Mouse (Mus musculus) common myeloid progenitor, adult 5-6 weeks (primary cell): ENCODE results near the gene Padi4. TPM values are rescaled to one million over a fixed set of nuclear protein-coding genes. Genes with fewer than 3 reads are reported as not detected.

Experiments
- ATAC-seq: replicated peaks from 2 replicates; pipeline ENCODE4 v1.8.0; 2016; ENCODE audit warnings: low read depth, mild to moderate bottlenecking, moderate TSS enrichment, inconsistent platforms; ENCODE audit not compliant: poor library complexity, severe bottlenecking
- total RNA-seq: library from RNA; stranded (forward); fragments of 200-1000, 187-1606 nt; gene quantifications from 2 replicates; pipeline ENCODE4 v1.2.3, GENCODE M21; 2017

Padi4 gene
- total RNA-seq, 1 experiment from 2014 or later: 7.3 TPM

DNA sequence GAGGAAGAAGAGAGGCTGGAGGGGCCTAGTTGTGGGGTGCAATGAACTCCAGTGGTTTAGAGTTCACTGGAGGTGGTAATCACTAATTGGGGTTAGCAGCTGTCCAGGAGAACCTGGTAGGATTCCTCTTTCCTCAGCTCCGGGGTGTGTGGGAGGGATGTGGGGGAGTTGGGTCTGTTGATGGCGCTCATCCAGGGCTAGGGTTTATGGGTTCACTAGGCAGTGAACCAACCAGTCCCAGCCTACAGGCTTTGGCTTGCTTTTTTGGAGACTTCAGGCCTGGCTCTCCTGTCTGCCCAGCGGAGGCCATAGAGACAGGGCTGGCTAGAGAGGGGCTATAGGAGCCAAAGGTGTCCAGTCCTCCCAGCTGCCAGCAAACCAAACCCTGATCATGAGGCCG lies 15.9 kb upstream of the Padi4 start:
- ATAC-seq: no peak

DNA sequence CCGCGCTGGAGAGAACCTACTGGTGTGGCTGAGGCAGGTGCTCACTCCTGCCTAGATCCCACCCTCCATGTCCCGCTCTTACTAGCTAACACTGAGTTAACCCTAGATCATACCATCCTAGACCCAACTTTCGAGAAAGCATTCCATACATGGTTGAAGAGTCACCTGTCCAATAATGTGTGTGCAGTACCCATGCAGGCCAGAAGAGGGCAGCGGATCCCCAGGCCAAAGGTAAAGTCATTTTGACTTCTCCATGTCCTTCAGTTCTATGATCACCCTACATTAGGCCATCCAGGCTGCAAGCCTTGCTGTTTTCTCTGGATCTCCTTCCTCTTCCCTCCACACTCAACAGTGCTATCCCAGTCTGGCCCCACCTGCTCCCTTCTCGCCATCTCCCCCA lies 14.9 kb upstream of the Padi4 start:
- peak; percentile 57 for ATAC-seq

DNA sequence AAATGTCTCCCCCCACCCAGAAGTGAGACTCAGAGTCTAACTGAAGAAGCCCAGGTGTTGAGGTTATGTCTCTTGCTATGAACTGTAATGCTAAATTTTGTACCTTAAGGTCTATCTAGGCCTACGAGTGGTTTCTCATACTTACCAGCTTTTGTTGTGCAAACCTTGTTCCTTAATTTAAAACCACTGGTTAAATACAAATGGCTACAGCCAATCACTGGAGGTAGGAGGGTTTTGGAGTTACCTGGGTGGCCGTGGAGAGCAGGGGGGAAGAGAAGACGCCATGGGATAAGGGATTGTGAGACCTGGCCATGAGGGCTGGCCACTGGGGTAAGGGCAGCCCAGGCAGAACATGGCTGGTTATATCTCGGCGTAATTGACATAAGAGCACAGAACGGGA lies 14.2 kb upstream of the Padi4 start:
- no peak for ATAC-seq

DNA sequence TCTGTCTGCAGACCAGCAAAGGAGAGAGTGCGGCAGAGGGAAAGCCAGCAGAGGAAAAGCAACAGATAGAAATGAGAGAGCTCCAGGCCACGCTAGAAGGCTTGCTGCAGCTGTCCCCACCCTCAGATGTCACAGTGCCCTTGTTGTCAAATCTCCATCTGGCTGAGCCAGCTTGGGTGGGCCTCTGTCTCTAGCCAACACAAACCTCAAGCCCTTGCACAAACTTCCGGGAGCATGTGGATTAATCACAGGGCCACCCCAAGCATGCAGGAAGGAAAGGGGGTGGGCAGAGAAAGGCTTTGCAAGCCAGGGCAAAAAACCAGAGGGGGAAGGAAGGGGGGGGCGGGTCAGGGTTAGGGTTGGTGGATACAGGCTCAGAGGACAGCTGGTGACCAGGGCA lies 13.4 kb upstream of the Padi4 start:
- ATAC-seq: peak; percentile 82

- ATAC-seq: no peak
Measured at GRCm38 (mm10) chr4:140785217-140785616, 11.2 kb upstream of the Padi4 start.

DNA sequence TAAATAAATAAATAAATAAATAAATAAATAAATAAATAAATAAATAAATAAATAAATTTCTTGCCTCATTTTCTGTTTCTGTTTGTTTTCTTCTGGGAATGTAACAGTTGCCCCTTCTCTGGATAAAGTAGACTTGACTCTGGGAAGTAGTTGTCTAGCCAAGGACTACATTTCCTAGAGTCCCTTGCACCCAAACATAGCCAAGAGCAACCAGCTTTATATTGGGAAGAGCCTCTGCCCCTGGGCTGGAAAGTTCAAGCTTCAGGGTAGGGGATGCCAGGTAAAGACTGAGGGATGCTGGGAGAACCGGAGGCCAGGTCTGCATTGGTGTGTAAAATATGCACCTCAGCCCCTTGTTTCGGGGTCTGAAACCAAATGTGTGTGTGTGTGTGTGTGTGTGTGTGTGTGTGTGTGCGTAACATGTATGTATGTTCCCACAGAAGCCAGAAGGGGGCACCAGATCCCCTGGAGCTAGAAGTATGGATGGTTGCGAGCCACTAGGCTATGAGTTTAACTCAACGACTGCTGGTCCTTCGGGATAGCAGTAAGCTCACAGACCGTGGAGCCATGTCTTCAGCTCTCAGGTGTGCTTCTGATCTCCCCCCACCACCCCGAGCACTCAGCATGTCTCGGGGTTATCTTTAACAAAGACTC lies 10.4 kb upstream of the Padi4 start:
- ATAC-seq: no peak

- ATAC-seq: no peak
Measured at GRCm38 (mm10) chr4:140782821-140783220, 8.8 kb upstream of the Padi4 start.

DNA sequence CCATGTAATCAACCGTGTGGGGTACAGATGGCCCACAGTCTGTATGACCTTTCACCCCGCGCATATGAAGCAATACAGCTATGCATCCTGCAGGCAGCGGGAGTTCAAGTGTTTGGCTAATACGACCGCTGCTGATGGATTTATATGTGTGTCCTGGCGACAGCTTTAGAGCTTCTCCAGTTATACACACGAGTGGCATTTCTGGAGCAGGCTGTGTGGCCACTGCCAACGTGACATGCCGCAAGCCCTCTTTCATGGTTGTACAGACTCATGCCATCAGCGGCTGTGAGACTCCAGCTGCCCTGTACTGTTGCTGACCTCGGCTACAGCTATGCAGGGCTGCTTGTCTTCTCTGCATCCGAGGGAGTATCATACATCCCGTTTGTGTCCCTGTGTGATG lies 6.5 kb upstream of the Padi4 start:
- ATAC-seq: no peak

GRCm38 (mm10) chr4:140779803-140780397 lies 5.9 kb upstream of the Padi4 start:
- no peak for ATAC-seq

- no peak for ATAC-seq
Measured at GRCm38 (mm10) chr4:140776623-140777022, 2.6 kb upstream of the Padi4 start.

- ATAC-seq: no peak
Measured at GRCm38 (mm10) chr4:140775876-140776275, 1.8 kb upstream of the Padi4 start.

DNA sequence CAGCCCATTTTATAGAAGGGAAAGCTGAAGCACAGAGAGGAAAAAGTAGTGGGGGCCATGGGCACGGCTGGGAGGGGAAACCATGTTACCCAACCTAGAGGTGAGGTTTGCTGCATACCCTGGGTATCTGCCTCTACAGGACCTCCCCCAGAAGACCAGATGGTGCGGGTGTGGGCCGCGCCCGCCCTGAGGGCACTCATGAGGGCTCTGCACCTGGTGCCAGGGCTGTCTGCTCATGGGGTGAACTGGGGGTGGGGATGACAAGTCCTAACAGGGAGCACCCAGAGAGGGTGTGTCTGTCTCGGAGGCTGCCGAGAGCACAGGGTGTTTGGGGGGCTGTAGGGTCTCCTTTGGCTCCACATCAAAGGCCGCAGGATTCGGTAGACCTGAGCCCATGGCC lies 857 bp upstream of the Padi4 start:
- no peak for ATAC-seq

DNA sequence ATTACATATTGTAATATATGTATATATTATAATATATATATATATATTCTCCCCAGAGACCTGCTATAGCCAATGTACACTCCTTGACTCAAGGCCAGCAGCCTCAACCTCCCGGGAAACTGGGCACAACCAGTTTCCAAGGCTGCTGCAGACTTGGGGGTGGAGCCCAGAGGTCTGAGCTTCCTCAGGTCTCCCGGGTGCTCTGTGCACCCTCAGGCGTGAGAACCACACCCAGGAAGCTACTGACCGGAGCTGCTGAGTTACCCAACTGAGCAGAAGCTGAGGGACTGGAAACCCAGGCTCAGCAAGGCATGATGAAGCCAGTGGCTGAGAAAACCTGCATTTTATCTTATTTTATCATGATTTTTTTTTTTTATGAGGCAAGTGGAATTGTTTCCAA lies 2.9 kb downstream of the Padi4 start:
- 0 out of 2 replicates have a peak, but pooled peaks have one; percentile 17 for ATAC-seq

DNA sequence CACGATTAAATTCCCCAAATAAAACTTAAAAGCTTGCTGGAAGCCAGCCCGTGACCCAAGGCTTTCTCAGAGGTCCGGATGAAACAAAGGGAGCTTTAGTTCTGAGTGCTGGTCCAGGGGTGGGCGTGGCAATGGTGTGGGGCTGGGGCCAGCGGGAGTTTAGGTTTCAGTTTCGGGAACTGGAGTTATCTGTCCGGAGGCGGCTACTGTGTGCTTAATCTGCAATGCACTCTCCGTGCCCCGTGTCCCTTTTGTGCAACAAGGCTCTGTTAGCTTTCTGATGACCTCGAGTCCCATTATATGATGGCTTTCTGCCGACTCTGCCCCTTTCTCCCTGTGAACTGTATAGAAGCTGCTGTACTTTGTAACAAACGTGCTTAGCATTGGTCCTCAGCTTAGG lies 3.6 kb downstream of the Padi4 start:
- peak; percentile 62 for ATAC-seq

DNA sequence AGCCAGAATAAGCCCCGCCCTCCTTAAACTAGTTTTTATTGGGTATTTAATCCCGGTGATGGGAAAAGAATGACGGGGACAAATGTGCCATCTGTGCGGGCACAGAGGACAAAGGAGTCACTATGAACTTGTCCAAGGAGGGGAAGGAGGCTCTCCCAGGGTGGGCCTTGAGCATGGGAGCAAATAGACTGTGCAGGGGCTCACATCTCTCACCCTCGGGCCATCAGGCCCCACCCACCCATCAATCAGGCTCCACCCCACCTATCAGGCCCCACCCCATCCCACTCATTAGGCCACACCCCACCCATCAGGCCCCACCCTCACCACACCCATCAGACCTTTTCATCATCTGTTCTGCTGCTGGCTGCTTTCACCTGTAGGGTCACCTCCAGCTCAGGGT lies 5.1 kb downstream of the Padi4 start:
- no peak for ATAC-seq

DNA sequence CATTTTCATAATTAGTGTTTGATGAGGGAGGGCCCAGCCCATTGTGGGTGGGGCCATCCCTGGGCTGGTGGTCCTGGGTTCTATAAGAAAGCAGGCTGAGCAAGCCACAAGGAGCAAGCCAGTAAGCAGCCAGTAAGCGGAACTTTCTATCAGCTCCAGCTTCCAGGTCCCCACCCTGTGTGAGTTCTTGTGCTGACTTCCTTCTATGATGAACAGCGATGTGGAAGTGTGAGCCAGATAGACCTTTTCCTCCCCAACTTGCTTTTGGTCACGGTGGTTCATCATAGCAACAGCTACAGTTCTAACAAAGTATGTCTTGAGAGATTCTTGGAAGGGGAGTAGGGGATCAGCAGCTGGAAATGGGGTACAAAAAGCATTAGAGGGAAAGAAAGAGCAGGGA lies 8.1 kb downstream of the Padi4 start:
- no peak for ATAC-seq

DNA sequence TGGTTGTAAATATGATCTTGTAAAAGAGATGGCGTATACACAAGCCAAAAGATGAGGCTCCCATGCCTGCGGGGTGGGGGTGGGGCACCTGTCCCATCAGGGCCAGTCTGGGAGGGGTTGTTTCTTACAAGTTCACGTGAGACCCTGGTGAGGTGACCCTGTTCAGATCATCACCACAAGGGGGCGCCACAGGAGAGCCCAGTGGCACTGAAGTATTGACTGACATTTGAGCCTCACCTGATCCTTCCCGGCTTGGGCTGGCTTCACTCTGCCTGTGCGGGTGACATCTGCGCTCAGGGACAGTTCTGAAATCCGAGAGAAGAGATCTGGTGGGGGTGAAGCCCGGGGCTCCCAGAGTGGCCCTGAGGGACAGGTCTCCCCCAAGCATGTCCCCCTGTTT lies 10.9 kb downstream of the Padi4 start:
- peak; percentile 86 for ATAC-seq

DNA sequence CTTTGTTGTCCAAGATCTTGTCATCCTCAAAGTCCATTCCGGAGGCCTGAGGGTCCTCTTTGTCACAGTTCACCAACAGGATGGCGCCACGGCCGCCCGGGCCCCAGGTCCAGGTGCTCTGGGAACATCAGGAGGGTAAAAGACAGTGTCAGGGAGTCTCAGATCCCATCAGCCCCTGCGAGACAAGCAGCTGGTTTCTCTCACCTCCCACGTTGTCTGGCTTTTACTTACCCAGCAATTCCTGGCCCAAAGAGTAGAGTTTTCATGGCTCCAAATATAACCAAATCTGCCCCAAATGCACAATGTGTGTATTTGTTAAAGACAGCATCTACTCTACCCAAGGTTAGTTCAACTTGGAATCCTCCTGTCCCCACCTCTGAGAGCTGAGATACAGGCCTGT lies 12.4 kb downstream of the Padi4 start:
- ATAC-seq: no peak

DNA sequence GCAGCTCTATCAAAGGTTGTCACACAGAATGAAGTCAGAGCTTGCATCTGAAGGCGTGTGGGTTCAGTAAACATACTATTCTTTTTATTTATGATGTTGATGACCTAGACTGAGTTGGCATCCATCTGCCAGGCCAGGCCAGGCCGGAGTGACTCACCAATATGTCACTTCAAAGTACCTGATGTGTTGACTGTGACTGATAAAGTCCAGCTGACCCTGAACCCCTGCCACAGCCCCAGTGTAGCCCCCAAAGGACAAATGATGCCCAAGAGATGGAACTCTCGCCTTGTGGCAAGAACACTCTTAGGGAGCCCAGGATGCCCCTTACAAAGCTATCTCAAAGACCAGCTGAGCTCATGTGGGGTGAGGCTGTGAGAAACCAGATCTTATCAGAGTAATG lies 18.2 kb downstream of the Padi4 start:
- no peak for ATAC-seq

GRCm38 (mm10) chr4:140753366-140753765 lies 20.7 kb downstream of the Padi4 start:
- ATAC-seq: no peak

DNA sequence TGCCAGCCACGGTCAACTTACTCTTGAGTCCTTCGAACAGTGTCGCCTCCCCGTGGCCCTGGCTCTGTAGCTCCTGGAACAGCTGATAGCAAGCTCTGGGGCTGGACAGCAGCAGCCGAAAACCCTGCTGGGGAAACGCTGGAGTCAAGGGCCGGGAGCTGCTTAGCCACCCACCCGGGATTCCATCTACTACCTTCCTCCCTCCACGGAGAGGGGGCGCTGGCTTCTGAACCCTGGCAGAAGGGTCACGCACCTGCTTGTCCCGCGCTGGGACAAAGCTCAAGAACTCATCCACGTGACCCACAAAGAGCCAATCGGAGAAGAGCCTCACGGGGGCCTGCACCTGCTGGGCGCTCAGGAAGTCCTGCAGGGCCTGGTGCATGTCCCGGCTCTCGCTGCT lies 23.7 kb downstream of the Padi4 start:
- peak; percentile 45 for ATAC-seq

DNA sequence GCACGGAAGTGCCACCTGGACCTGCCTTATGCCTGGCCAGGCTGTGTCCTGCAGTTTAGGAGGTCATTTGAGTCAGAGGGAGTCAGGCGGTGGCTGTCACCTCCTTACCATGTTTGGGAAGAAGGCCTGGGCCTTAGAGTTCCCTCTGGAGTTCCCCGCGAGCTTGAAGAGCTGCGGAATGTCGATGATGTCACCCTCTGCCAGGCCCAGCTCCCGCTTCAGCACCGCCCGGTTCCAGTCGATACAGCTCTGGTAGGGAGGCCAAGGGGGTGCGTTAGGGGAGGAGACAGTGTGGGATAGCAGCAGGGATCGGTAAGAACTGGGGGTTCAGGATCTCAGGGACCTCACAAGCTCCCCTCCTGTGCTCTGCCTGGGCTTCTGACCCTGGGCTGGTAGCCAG lies 26.1 kb downstream of the Padi4 start:
- ATAC-seq: no peak
